Mouse (Mus musculus): Measurements from ENCODE around the gene Slc16a5.

DNA sequence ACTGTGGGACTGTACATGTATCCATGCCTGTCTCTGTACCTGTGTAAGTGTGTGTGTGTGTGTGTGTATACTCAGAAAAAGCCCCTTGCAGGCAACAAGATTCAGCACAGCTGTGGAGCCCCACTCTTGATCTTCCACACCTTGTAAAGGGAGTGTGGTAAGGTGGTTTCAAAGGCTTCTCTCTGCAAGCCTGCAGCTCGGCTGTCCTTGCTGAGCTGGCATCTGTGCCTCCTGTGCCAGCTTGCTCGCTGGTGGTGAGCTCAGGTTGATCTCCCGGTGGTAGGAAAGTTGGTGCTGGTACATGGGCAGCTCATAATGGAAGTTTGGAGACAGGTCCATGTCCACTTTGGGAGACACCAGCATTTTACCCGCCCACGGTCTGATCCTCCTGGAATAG is 430 bp upstream of the Slc16a5 start:
- TF ChIP-seq CTCF (conservative IDR thresholded peaks at IDR 0.05; ENCODE audit: insufficient read depth, insufficient read length, low read depth, low read length), result no peak
- no peak for TF ChIP-seq POLR2A (IDR thresholded peaks at IDR 0.05; ENCODE audit: low read depth, low read length)
